Mouse (Mus musculus): ENCODE results near the gene Marveld3.

DNA sequence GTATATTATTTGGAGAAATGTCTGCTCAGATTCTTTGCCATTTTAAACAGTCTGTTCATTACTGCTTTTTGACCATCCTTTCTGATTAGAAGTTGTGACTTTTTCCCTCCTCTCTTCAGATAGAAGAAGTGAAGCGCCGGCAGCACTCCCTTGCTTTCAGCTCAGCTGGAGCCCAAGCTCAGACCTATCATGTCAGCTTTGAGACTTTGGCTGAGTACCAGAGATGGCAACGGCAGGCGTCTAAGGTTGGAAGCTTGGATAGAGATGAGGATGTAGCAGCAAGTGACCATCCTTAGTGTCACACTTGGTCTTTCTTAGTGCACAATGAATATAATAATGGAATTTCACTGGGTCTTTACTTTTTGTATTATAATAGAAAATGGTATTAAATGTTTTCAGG, 54.6 kb downstream of the Marveld3 start:
- TF ChIP-seq EP300 (IDR thresholded peaks at IDR 0.05) (no peak), CTCF (IDR thresholded peaks at IDR 0.05) (no peak)
